Mouse (Mus musculus) thymus, adult 2 months (tissue): ENCODE measurements around the gene Ubl4b.

Experiments used
- CTCF ChIP-seq: fragments of 200-500 bp; IDR thresholded peaks from 2 replicates; pipeline ENCODE4 v1.5.1; 2012; ENCODE audit warnings: mild to moderate bottlenecking, control low read depth, low read length, moderate library complexity, borderline replicate concordance; ENCODE audit not compliant: control insufficient read depth, poor library complexity, insufficient read depth; ENCODE audit errors: extremely low read depth
- POLR2A ChIP-seq: fragments of 200-500 bp; IDR thresholded peaks from 2 replicates; pipeline ENCODE4 v1.6.1; 2012; ENCODE audit warnings: mild to moderate bottlenecking, low read length, control low read depth, moderate library complexity; ENCODE audit not compliant: control insufficient read depth, poor library complexity, insufficient read depth; ENCODE audit errors: extremely low read depth

- no peak for TF ChIP-seq CTCF
- no peak for TF ChIP-seq POLR2A
Observed at GRCm38 (mm10) chr3:107530581-107530980, 24.3 kb downstream of the Ubl4b start.
